Mouse (Mus musculus) heart, adult 2 months (tissue): ENCODE data around the gene Jazf1.

Experiments used
- CTCF ChIP-seq: fragments of 200-600 bp; IDR thresholded peaks from 2 replicates; pipeline ENCODE4 v1.8.1; 2022; ENCODE audit warnings: antibody characterized with exemption, mild to moderate bottlenecking, moderate library complexity
- POLR2A ChIP-seq: fragments of 200-500 bp; IDR thresholded peaks from 2 replicates; pipeline ENCODE4 v1.6.1; 2011; ENCODE audit warnings: mild to moderate bottlenecking, low read depth, low read length, control low read depth; ENCODE audit not compliant: insufficient read depth

- TF ChIP-seq CTCF (no peak), POLR2A (no peak)
Measured at GRCm38 (mm10) chr6:52951871-52952525, 116.4 kb downstream of the Jazf1 start.
